Mouse (Mus musculus) C2C12 (cell line): Measurements from ENCODE around the gene Rftn2.

Experiments
- CEBPB ChIP-seq: IDR thresholded peaks from one replicate; pipeline ENCODE4 v1.6.1; 2011; ENCODE audit warnings: low read depth, mild to moderate bottlenecking, control low read depth, moderate library complexity
- CTCF ChIP-seq: IDR thresholded peaks from one replicate; pipeline ENCODE4 v1.5.1; 2011; ENCODE audit not compliant: control insufficient read depth, insufficient read depth, insufficient read length
- FOSL1 ChIP-seq: IDR thresholded peaks from one replicate; pipeline ENCODE4 v1.8.0; 2011; ENCODE audit warnings: mild to moderate bottlenecking, low read length; ENCODE audit not compliant: poor library complexity, insufficient read depth, severe bottlenecking
- MAX ChIP-seq: IDR thresholded peaks from one replicate; pipeline ENCODE4 v1.6.1; 2011; ENCODE audit warnings: mild to moderate bottlenecking, control low read depth
- MYOD1 ChIP-seq: IDR thresholded peaks from one replicate; pipeline ENCODE4 v1.6.1; 2011; ENCODE audit warnings: low read depth; ENCODE audit not compliant: control insufficient read depth, insufficient read length
- MYOG ChIP-seq: IDR thresholded peaks from one replicate; pipeline ENCODE4 v1.6.1; 2011; ENCODE audit not compliant: control insufficient read depth, insufficient read length; ENCODE audit errors: extremely low read depth
- USF1 ChIP-seq: IDR thresholded peaks from one replicate; pipeline ENCODE4 v1.6.1; 2011; ENCODE audit warnings: low read depth, mild to moderate bottlenecking, control low read depth, moderate library complexity

DNA sequence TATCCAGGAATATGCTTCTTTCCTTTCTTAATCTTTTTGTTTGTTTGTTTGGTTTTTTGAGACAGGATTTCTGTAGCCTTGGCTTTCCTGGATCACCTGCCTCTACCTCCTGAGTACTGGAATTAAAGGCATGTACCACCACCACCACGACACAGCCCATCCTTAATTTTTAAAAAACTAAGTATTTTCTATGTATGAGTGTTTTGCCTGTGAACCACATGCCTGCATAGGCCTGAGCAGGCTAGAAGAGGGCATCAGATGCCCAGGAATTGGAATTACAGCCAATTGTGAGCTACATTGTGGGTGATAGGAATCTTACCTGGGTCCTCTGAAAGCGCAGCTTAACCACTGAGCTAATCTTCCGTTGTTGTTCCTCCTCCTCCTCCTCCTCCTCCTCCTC is 92.3 kb downstream of the Rftn2 start:
- TF ChIP-seq USF1 (no peak), CTCF (no peak), CEBPB (no peak), MAX (no peak), MYOD1 (no peak), MYOG (no peak), FOSL1 (no peak)
